Mouse (Mus musculus): ENCODE measurements at regions not wholly inside any gene's neighbourhood (a gene's known extent, or its start where the extent isn't known, plus 50 kb on each side); places are given as distances from the start of the nearest gene placed in this dataset.

- H3K9me3 ChIP-seq (ENCODE audit: low read length), result no peaks in the 10 kb centered on the region
- ATAC-seq (ENCODE audit: low FRiP score) (no peak), DNase-seq (ENCODE audit: low spot score) (no peak)
- no peak for TF ChIP-seq CTCF (IDR thresholded peaks at IDR 0.05)
- H3K4me3 ChIP-seq (ENCODE audit: low read depth, low read length), result no peak overlapping the region
- H3K4me1 ChIP-seq (ENCODE audit: insufficient read depth, low read length), result no peaks in the 10 kb centered on the region
- no peak overlapping the region for H3K4me2 ChIP-seq (ENCODE audit: low read depth, low read length, poor library complexity, severe bottlenecking)
- H3K9ac ChIP-seq (replicated peaks; ENCODE audit: low read length, poor library complexity, severe bottlenecking), result no peak overlapping the region
- no peaks in the 10 kb centered on the region for H3K27me3 ChIP-seq (ENCODE audit: insufficient read depth, low read length)
- 75% methylated on average over 3 of the region's 3 CpGs for WGBS
- H3K36me3 ChIP-seq (ENCODE audit: insufficient read depth, low read length), result no peaks in the 10 kb centered on the region
- H3K27ac ChIP-seq (ENCODE audit: low read depth, low read length), result no peak overlapping the region
These were observed 85.8 kb downstream of the Aldh8a1 start for GRCm38 (mm10) chr10:21462915-21463314.

- no peaks in the 10 kb centered on the region for H3K27me3 ChIP-seq (ENCODE audit: insufficient read depth, low read length)
- H3K36me3 ChIP-seq (ENCODE audit: insufficient read depth, low read length), result no peaks in the 10 kb centered on the region
- no peaks in the 10 kb centered on the region for H3K9me3 ChIP-seq (ENCODE audit: low read length)
- H3K9ac ChIP-seq (replicated peaks; ENCODE audit: low read length, poor library complexity, severe bottlenecking), result no peak overlapping the region
- no peaks in the 10 kb centered on the region for H3K4me1 ChIP-seq (ENCODE audit: insufficient read depth, low read length)
- peak; percentile 93 for TF ChIP-seq CTCF (IDR thresholded peaks at IDR 0.05)
- peak; percentile 60; the same call in 1 of the 2 replicates for ATAC-seq (ENCODE audit: low FRiP score)
- no peak overlapping the region for H3K4me3 ChIP-seq (ENCODE audit: low read depth, low read length)
- DNase-seq (ENCODE audit: low spot score), result peak; percentile 94
- no peak overlapping the region for H3K27ac ChIP-seq (ENCODE audit: low read depth, low read length)
- H3K4me2 ChIP-seq (ENCODE audit: low read depth, low read length, poor library complexity, severe bottlenecking), result peak overlapping the region; percentile 13; the same call in 1 of the 2 replicates
- 3% methylated on average over 15 of the region's 15 CpGs for WGBS
These were observed 88.3 kb downstream of the Aldh8a1 start for GRCm38 (mm10) chr10:21465362-21465761.

GRCm38 (mm10) chr10:21465806-21466377 is 88.8 kb downstream of the Aldh8a1 start:
- DNase-seq (ENCODE audit: low spot score) (no peak), ATAC-seq (ENCODE audit: low FRiP score) (no peak)
- H3K4me3 ChIP-seq (ENCODE audit: low read depth, low read length), result no peak overlapping the region
- H3K4me2 ChIP-seq (ENCODE audit: low read depth, low read length, poor library complexity, severe bottlenecking), result no peak overlapping the region
- WGBS, result 56% methylated on average over 7 of the region's 7 CpGs
- H3K4me1 ChIP-seq (ENCODE audit: insufficient read depth, low read length), result no peaks in the 10 kb centered on the region
- no peak overlapping the region for H3K9ac ChIP-seq (replicated peaks; ENCODE audit: low read length, poor library complexity, severe bottlenecking)
- H3K27me3 ChIP-seq (ENCODE audit: insufficient read depth, low read length), result no peaks in the 10 kb centered on the region
- no peak overlapping the region for H3K27ac ChIP-seq (ENCODE audit: low read depth, low read length)
- TF ChIP-seq CTCF (IDR thresholded peaks at IDR 0.05), result no peak
- no peaks in the 10 kb centered on the region for H3K36me3 ChIP-seq (ENCODE audit: insufficient read depth, low read length)
- no peaks in the 10 kb centered on the region for H3K9me3 ChIP-seq (ENCODE audit: low read length)

- Histone ChIP-seq H3K27ac (ENCODE audit: low read depth, low read length) (no peak overlapping the region), H3K36me3 (ENCODE audit: insufficient read depth, low read length) (no peaks in the 10 kb centered on the region), H3K27me3 (ENCODE audit: insufficient read depth, low read length) (no peaks in the 10 kb centered on the region), H3K4me2 (ENCODE audit: low read depth, low read length, poor library complexity, severe bottlenecking) (no peak overlapping the region), H3K4me3 (ENCODE audit: low read depth, low read length) (no peak overlapping the region), H3K9ac (replicated peaks; ENCODE audit: low read length, poor library complexity, severe bottlenecking) (no peak overlapping the region), H3K9me3 (ENCODE audit: low read length) (no peaks in the 10 kb centered on the region), H3K4me1 (ENCODE audit: insufficient read depth, low read length) (no peaks in the 10 kb centered on the region)
- 12% methylated on average over 4 of the region's 4 CpGs for WGBS
- TF ChIP-seq CTCF (IDR thresholded peaks at IDR 0.05), result no peak
- DNase-seq (ENCODE audit: low spot score) (peak; percentile 60), ATAC-seq (ENCODE audit: low FRiP score) (no peak)
These were observed 90.5 kb downstream of the Aldh8a1 start for GRCm38 (mm10) chr10:21467425-21468085.

GRCm38 (mm10) chr10:21468421-21468820 is 91.3 kb downstream of the Aldh8a1 start:
- ATAC-seq (ENCODE audit: low FRiP score), result no peak
- no peaks in the 10 kb centered on the region for H3K36me3 ChIP-seq (ENCODE audit: insufficient read depth, low read length)
- H3K27ac ChIP-seq (ENCODE audit: low read depth, low read length), result no peak overlapping the region
- H3K9ac ChIP-seq (replicated peaks; ENCODE audit: low read length, poor library complexity, severe bottlenecking), result no peak overlapping the region
- H3K4me3 ChIP-seq (ENCODE audit: low read depth, low read length), result no peak overlapping the region
- no peaks in the 10 kb centered on the region for H3K9me3 ChIP-seq (ENCODE audit: low read length)
- no peaks in the 10 kb centered on the region for H3K4me1 ChIP-seq (ENCODE audit: insufficient read depth, low read length)
- no peak for TF ChIP-seq CTCF (IDR thresholded peaks at IDR 0.05)
- H3K4me2 ChIP-seq (ENCODE audit: low read depth, low read length, poor library complexity, severe bottlenecking), result no peak overlapping the region
- DNase-seq (ENCODE audit: low spot score), result no peak
- H3K27me3 ChIP-seq (ENCODE audit: insufficient read depth, low read length), result no peaks in the 10 kb centered on the region
- WGBS, result 71% methylated on average over 10 of the region's 10 CpGs

- TF ChIP-seq CTCF (IDR thresholded peaks at IDR 0.05), result no peak
- no peak for DNase-seq (ENCODE audit: low spot score)
- Histone ChIP-seq H3K27me3 (ENCODE audit: insufficient read depth, low read length) (no peaks in the 10 kb centered on the region), H3K9ac (replicated peaks; ENCODE audit: low read length, poor library complexity, severe bottlenecking) (no peak overlapping the region), H3K27ac (ENCODE audit: low read depth, low read length) (no peak overlapping the region), H3K9me3 (ENCODE audit: low read length) (no peaks in the 10 kb centered on the region), H3K4me2 (ENCODE audit: low read depth, low read length, poor library complexity, severe bottlenecking) (no peak overlapping the region), H3K4me1 (ENCODE audit: insufficient read depth, low read length) (no peaks in the 10 kb centered on the region), H3K4me3 (ENCODE audit: low read depth, low read length) (no peak overlapping the region), H3K36me3 (ENCODE audit: insufficient read depth, low read length) (no peaks in the 10 kb centered on the region)
- no peak for ATAC-seq (ENCODE audit: low FRiP score)
- 20% methylated on average over 1 of the region's 1 CpGs for WGBS
These were observed 92.9 kb downstream of the Aldh8a1 start for GRCm38 (mm10) chr10:21469961-21470360.
